Mouse (Mus musculus): ENCODE data around the gene Gm49380.

GRCm38 (mm10) chr9:44058606-44059005, 54.7 kb downstream of the Gm49380 start:
- TF ChIP-seq CTCF (IDR thresholded peaks at IDR 0.05; ENCODE audit: extremely low read depth, insufficient read depth, low read length) (no peak), POLR2A (IDR thresholded peaks at IDR 0.05; ENCODE audit: extremely low read depth, insufficient read depth, low read length) (no peak)
